Mouse (Mus musculus) lung, postnatal 4 days (tissue): ENCODE measurements around the gene Gm37240.
A peak's percentile ranks its signal among the peaks of the same experiment; 100 is the strongest.
"Not testable (repeated sequence)": the region's sequence is repeated elsewhere in the genome, so short reads cannot be mapped to it uniquely, and the experiment has no call there.

Source experiments
- DNase-seq, 2 experiments: peaks; one replicate each; pipeline ENCODE4 v3.0.0; 2021

The Gm37240 gene

GRCm38 (mm10) chr3:84652643-84653556 is 1234.4 kb downstream of the Gm37240 start:
- no peak for DNase-seq

GRCm38 (mm10) chr3:84649578-84650327 is 1237.6 kb downstream of the Gm37240 start:
- no peak for DNase-seq

- DNase-seq, result not testable (repeated sequence)
Observed at GRCm38 (mm10) chr3:84648069-84648468, 1239.2 kb downstream of the Gm37240 start.

GRCm38 (mm10) chr3:84647616-84648015 is 1239.7 kb downstream of the Gm37240 start:
- DNase-seq, result no peak

GRCm38 (mm10) chr3:84646331-84646845 is 1240.9 kb downstream of the Gm37240 start:
- DNase-seq, result no peak

- no peak for DNase-seq
Observed at GRCm38 (mm10) chr3:84646007-84646290, 1241.4 kb downstream of the Gm37240 start.

- DNase-seq, result no peak
Observed at GRCm38 (mm10) chr3:84645156-84646006, 1241.9 kb downstream of the Gm37240 start.

GRCm38 (mm10) chr3:84642942-84643341 is 1244.4 kb downstream of the Gm37240 start:
- DNase-seq, result no peak

- no peak for DNase-seq
Observed at GRCm38 (mm10) chr3:84641391-84641790, 1245.9 kb downstream of the Gm37240 start.

GRCm38 (mm10) chr3:84640536-84640935 is 1246.8 kb downstream of the Gm37240 start:
- no peak for DNase-seq

- peak; percentile 38 to 70 for DNase-seq
Observed at GRCm38 (mm10) chr3:84639767-84640500, 1247.4 kb downstream of the Gm37240 start.

- DNase-seq, result no peak
Observed at GRCm38 (mm10) chr3:84638858-84639257, 1248.5 kb downstream of the Gm37240 start.

GRCm38 (mm10) chr3:84637890-84638578 is 1249.3 kb downstream of the Gm37240 start:
- no peak for DNase-seq

- no peak for DNase-seq
Observed at GRCm38 (mm10) chr3:84637095-84637494, 1250.2 kb downstream of the Gm37240 start.

- DNase-seq, result no peak
Observed at GRCm38 (mm10) chr3:84631586-84631985, 1255.7 kb downstream of the Gm37240 start.

GRCm38 (mm10) chr3:84622026-84622425 is 1265.3 kb downstream of the Gm37240 start:
- DNase-seq, result peak in 1 of 2 experiments; percentile 37

- DNase-seq, result no peak
Observed at GRCm38 (mm10) chr3:84619725-84620124, 1267.6 kb downstream of the Gm37240 start.

- DNase-seq, result no peak
Observed at GRCm38 (mm10) chr3:84619056-84619455, 1268.3 kb downstream of the Gm37240 start.

- no peak for DNase-seq
Observed at GRCm38 (mm10) chr3:84618627-84619026, 1268.7 kb downstream of the Gm37240 start.

GRCm38 (mm10) chr3:84615856-84616225 is 1271.5 kb downstream of the Gm37240 start:
- DNase-seq, result no peak

GRCm38 (mm10) chr3:84615050-84615855 is 1272.1 kb downstream of the Gm37240 start:
- peak in 1 of 2 experiments; percentile 34 for DNase-seq
